Mouse (Mus musculus) midbrain, embryonic 13.5 days (tissue): ENCODE data around the gene Thsd4. TPM values are rescaled to one million over a fixed set of nuclear protein-coding genes. Genes with fewer than 3 reads are reported as not detected.

Experiments
- ATAC-seq: fragments of 200-750 bp; cut with Nextera tagmentation; 2 replicates; pipeline ENCODE4 v1.8.0; 2017; ENCODE audit warnings: mild to moderate bottlenecking, moderate TSS enrichment, moderate library complexity
- H3K27ac ChIP-seq: fragments of 300-500 bp; sonication (generic); 2 replicates; pipeline ENCODE4 v1.5.1; 2015; ENCODE audit warnings: inconsistent platforms, mild to moderate bottlenecking, moderate library complexity
- H3K27me3 ChIP-seq: fragments of 300-500 bp; sonication (generic); 2 replicates; pipeline ENCODE4 v1.6.1; 2015; ENCODE audit warnings: mild to moderate bottlenecking, inconsistent platforms
- H3K36me3 ChIP-seq: fragments of 300-500 bp; sonication (generic); 2 replicates; pipeline ENCODE4 v1.6.1; 2015; ENCODE audit warnings: mild to moderate bottlenecking, inconsistent platforms
- H3K4me1 ChIP-seq: fragments of 300-500 bp; sonication (generic); replicated peaks from 2 replicates; pipeline ENCODE4 v1.6.1; 2015; ENCODE audit warnings: inconsistent platforms
- H3K4me2 ChIP-seq: fragments of 300-500 bp; sonication (generic); replicated peaks from 2 replicates; pipeline ENCODE4 v1.6.1; 2015; ENCODE audit warnings: moderate library complexity, mild to moderate bottlenecking, inconsistent platforms
- H3K4me3 ChIP-seq: fragments of 300-500 bp; sonication (generic); replicated peaks from 2 replicates; pipeline ENCODE4 v1.5.1; 2015; ENCODE audit warnings: mild to moderate bottlenecking, inconsistent platforms
- H3K9ac ChIP-seq: fragments of 300-500 bp; sonication (generic); replicated peaks from 2 replicates; pipeline ENCODE4 v1.6.1; 2015; ENCODE audit warnings: mild to moderate bottlenecking, inconsistent platforms
- H3K9me3 ChIP-seq: fragments of 300-500 bp; sonication (generic); 2 replicates; pipeline ENCODE4 v1.6.1; 2016; ENCODE audit warnings: mild to moderate bottlenecking, inconsistent platforms
- WGBS: fragments of 180-500 bp; shearing (Covaris S2); methylation state at CpG from one replicate; pipeline ENCODE4 v1.1.7; 2015; 5-methylcytosine and 5-hydroxymethylcytosine counted together
- polyA plus RNA-seq: library from polyadenylated mRNA; unstranded; fragments of >200 nt; fragmentation: Nextera tagmentation; extraction: Ambion mirVana; gene quantifications from 2 replicates; pipeline ENCODE4 v1.2.1, GENCODE M21; 2015

Thsd4 gene
- polyA plus RNA-seq, 1 experiment from 2014 or later: 8.0 TPM

DNA sequence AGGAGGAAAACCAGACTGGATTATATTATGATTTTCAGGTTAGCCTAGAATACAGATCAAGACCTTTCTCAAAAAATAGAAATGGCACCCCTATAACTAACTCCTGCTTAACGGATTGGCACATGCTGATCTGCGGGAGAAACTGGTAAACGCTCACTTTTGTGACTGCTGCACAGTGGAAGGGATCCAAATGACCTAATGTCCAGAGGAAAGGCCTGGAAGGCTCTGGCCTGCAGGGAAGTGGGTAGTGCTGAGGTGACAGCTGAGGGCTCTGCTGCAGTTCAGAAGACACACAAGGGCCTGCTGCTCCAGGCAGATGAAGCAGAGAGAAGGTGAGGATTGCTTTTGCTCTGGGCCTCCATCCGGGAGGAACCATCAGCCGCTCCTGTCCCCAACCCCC is 465.7 kb downstream of the Thsd4 start:
- Histone ChIP-seq H3K36me3 (no peaks in the 10 kb centered on the region), H3K9ac (no peak overlapping the region), H3K4me2 (no peak overlapping the region), H3K4me1 (no peaks in the 10 kb centered on the region), H3K9me3 (no peaks in the 10 kb centered on the region), H3K4me3 (no peak overlapping the region), H3K27ac (no peak overlapping the region), H3K27me3 (no peaks in the 10 kb centered on the region)
- ATAC-seq: no peak
- 88% methylated on average over 5 of the region's 5 CpGs for WGBS

DNA sequence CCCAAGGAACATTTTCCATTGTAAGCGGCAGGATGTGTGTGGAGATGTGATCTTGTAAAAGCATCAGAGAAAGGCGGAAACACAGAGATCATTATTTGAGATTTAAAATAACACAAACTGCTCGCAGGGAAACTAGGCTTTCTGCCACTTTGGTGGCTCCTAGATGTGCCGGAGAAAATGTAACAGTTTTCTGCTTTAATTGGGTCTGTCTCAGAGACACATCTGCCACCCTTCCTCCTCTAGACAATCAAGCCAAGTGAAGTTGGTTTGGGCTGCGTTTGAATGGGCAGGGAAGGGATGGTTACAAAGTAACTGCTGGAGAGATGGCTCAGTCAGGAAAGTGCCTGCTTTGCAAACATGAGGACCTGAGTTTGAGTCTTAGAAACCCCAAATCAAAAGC is 466.9 kb downstream of the Thsd4 start:
- no peaks in the 10 kb centered on the region for H3K9me3 ChIP-seq
- ATAC-seq: no peak
- H3K4me3 ChIP-seq: no peak overlapping the region
- no peak overlapping the region for H3K9ac ChIP-seq
- no peaks in the 10 kb centered on the region for H3K4me1 ChIP-seq
- no peaks in the 10 kb centered on the region for H3K36me3 ChIP-seq
- no peak overlapping the region for H3K4me2 ChIP-seq
- H3K27ac ChIP-seq: no peak overlapping the region
- WGBS: 77% methylated on average over 5 of the region's 5 CpGs
- no peaks in the 10 kb centered on the region for H3K27me3 ChIP-seq

DNA sequence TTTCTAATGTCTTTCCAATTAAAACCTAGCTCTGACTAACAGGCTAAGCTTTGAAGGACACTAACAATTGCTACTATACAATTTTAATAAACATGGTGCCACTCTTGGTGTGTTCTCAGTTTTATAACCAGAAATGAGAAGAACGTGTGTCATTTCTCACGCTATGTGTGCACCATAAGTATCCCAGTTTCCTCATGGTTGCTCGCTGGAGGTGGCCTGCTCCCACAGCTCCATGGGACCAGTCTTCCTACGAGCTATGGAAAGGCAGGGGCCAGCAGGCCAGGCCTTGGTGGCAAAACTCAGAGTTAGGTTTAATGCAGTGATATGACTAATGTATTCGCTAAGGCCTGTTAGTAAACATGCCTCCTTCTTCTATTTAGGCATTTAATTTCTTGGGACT is 468.7 kb downstream of the Thsd4 start:
- H3K27me3 ChIP-seq: no peaks in the 10 kb centered on the region
- no peaks in the 10 kb centered on the region for H3K36me3 ChIP-seq
- no peak overlapping the region for H3K9ac ChIP-seq
- WGBS: 91% methylated on average over 5 of the region's 5 CpGs
- H3K27ac ChIP-seq: no peak overlapping the region
- H3K4me1 ChIP-seq: no peaks in the 10 kb centered on the region
- H3K9me3 ChIP-seq: no peaks in the 10 kb centered on the region
- no peak for ATAC-seq
- no peak overlapping the region for H3K4me2 ChIP-seq
- H3K4me3 ChIP-seq: no peak overlapping the region

DNA sequence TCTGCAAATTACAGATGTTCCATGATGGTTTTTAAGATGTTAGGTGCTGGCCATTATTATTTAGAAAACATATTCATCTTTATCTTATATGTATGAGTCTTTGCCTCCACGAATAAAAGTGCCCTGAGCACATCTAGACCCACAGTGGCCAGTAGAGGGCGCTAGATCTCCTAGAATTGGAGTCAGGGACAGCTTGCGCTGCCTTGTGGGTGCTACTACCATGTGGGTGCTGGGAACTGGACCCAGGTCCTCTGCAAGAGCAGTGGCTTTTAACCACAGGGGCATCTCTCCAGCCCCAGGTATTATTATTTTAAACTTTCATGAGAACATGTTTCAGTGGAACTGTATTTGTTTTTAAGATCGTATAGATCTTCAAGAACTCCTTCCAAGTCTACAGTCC is 469.4 kb downstream of the Thsd4 start:
- ATAC-seq: no peak
- Histone ChIP-seq H3K9ac (no peak overlapping the region), H3K27ac (no peak overlapping the region), H3K36me3 (no peaks in the 10 kb centered on the region), H3K4me3 (no peak overlapping the region), H3K4me2 (no peak overlapping the region), H3K27me3 (no peaks in the 10 kb centered on the region), H3K9me3 (no peaks in the 10 kb centered on the region), H3K4me1 (no peaks in the 10 kb centered on the region)
- 79% methylated on average over 4 of the region's 4 CpGs for WGBS

DNA sequence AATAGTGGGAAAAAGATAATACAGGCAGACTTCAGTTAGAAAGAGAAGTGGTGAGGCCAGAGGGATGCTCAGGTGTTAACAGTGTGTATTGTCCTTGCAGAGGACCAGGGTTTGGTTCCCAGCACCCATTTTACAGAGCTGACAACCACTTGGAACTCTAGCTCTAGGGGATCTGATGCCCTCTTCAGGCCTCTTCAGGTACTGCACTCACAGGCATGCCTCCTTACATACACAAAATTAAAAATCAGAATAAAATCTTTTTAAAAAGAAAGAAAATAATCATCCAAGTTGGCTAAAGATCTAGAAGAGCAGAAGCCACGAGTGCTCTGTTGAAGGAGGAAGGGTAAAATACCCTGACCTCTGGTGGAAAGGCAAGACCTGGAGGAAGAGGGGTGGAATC is 478.7 kb downstream of the Thsd4 start:
- H3K4me3 ChIP-seq: no peak overlapping the region
- no peak for ATAC-seq
- H3K9me3 ChIP-seq: peaks cover 6% of the 10 kb centered on the region; the same call in 1 of the 2 replicates
- H3K36me3 ChIP-seq: no peaks in the 10 kb centered on the region
- no peaks in the 10 kb centered on the region for H3K27me3 ChIP-seq
- no peak overlapping the region for H3K27ac ChIP-seq
- peaks cover 6% of the 10 kb centered on the region; the same call in 1 of the 2 replicates for H3K4me1 ChIP-seq
- WGBS: 93% methylated on average over 1 of the region's 1 CpGs
- H3K4me2 ChIP-seq: no peak overlapping the region
- no peak overlapping the region for H3K9ac ChIP-seq

DNA sequence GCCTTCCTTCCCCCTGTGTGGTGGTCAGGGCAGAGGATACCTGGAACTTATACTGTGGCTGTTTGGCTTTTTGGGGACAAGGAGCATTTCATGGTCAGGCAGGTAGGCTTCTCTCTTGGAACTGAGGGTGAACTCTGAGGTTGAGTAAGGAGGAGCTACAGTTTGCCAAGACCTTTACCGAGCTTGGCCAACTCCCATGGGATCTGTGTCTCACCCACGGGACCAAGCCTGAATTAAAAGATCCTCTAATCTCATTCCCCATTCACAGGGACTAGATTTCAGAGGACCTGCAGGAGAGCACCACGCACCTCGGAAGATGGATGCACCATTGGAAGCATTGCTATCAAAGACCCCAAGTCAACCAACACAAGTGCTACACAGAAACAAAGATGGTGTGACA is 487.0 kb downstream of the Thsd4 start:
- WGBS: 92% methylated on average over 4 of the region's 4 CpGs
- Histone ChIP-seq H3K27ac (no peak overlapping the region), H3K4me3 (no peak overlapping the region), H3K36me3 (no peaks in the 10 kb centered on the region), H3K27me3 (no peaks in the 10 kb centered on the region), H3K4me2 (no peak overlapping the region), H3K4me1 (peaks cover 6% of the 10 kb centered on the region; the same call in 1 of the 2 replicates), H3K9ac (no peak overlapping the region), H3K9me3 (no peaks in the 10 kb centered on the region)
- ATAC-seq: no peak

DNA sequence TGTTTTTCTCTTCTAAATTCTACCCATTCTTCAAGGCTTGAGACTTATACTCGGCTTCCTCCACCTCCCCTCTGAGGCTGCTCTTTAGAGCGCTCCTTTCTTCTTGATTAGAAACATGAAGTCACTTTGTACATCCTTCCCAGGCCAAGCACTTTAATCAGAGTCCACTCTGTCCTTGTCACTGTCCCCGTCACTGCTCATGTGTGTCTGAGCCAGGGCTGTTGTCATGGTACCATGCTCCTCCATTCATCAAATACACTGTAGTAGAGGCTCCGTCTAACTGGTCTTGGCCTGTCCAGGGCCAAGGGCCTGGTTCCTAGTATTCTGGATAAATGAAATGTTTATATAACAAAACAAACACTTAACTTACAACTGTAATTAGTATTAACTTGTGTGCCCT is 494.6 kb downstream of the Thsd4 start:
- 74% methylated on average over 4 of the region's 4 CpGs for WGBS
- Histone ChIP-seq H3K4me1 (peaks cover 21% of the 10 kb centered on the region), H3K4me3 (no peak overlapping the region)

DNA sequence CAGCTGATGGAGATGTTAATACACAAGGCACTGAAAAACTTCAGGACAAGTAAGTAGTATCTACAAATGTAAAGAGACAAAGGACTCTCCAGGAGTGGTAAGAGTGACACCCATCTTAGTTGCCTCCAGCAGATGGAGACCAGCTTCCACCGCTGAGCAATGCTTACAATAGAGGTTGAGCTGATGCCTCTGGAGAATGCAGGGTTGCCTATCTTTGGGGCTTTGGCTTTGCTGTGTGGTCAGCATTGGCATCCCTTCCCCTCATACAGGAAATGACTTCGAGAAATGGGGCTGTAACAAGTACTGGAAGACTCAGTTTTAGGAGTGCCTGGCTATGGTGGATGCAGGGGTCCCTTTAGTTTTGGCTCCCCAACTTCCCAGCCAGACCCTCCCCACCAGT is 495.1 kb downstream of the Thsd4 start:
- Histone ChIP-seq H3K9ac (no peak overlapping the region), H3K4me2 (no peak overlapping the region), H3K4me3 (no peak overlapping the region), H3K4me1 (peaks cover 21% of the 10 kb centered on the region), H3K27ac (no peak overlapping the region), H3K9me3 (no peaks in the 10 kb centered on the region), H3K27me3 (no peaks in the 10 kb centered on the region), H3K36me3 (no peaks in the 10 kb centered on the region)
- ATAC-seq: no peak
- WGBS: 96% methylated on average over 2 of the region's 2 CpGs

More for the DNA sequence above, 494.6 kb downstream of the Thsd4 start:
- no peak for ATAC-seq
- Histone ChIP-seq H3K9me3 (no peaks in the 10 kb centered on the region), H3K27ac (no peak overlapping the region), H3K27me3 (no peaks in the 10 kb centered on the region), H3K4me2 (no peak overlapping the region), H3K36me3 (no peaks in the 10 kb centered on the region), H3K9ac (no peak overlapping the region)

DNA sequence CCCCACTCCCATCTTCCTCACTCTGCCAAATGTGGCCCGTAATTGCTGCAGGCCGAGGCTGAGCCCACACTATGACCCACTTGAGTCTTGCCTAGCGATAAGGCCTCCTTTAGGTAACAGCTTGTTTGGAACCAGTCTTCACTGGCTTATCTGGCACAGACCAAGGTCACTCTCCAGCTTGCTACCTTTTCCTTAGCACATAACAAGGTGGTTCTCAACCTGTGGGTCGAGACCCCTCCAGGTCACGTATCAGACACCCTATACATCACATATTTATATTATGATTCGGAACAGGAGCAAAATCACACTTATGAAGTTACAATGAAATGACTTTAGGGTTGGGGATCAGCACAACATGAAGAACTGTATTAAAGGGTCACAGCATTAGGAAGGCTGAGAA is 495.9 kb downstream of the Thsd4 start:
- no peaks in the 10 kb centered on the region for H3K27me3 ChIP-seq
- H3K36me3 ChIP-seq: no peaks in the 10 kb centered on the region
- whole genome bisulfite sequencing: 89% methylated on average over 6 of the region's 6 CpGs
- H3K4me1 ChIP-seq: peaks cover 21% of the 10 kb centered on the region
- no peak overlapping the region for H3K4me3 ChIP-seq
- ATAC-seq: no peak
- H3K27ac ChIP-seq: no peak overlapping the region
- no peak overlapping the region for H3K9ac ChIP-seq
- H3K9me3 ChIP-seq: no peaks in the 10 kb centered on the region
- H3K4me2 ChIP-seq: no peak overlapping the region

DNA sequence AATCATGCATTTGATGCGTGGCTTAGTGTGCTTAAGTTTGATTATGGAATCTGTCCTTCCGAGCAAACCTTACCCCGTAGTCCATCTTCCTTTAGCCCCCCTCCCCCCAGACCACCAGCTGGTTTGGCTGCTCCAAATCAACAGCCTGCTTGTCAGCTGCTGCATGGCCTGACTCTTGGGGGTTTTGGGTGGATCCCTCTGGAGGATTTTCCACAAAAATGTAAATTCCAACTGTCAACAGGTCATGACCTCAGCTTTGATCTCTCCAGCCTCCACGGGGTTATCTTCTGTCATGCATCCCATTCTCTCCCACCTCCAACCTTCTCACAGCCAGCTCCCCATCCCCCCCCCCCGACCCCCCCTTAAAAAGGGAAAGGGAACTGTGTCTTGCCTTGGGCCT is 496.9 kb downstream of the Thsd4 start:
- no peak overlapping the region for H3K4me3 ChIP-seq
- no peak overlapping the region for H3K27ac ChIP-seq
- ATAC-seq: no peak
- H3K4me2 ChIP-seq: no peak overlapping the region
- 3% methylated on average over 5 of the region's 5 CpGs for WGBS
- H3K9me3 ChIP-seq: no peaks in the 10 kb centered on the region
- H3K36me3 ChIP-seq: no peaks in the 10 kb centered on the region
- no peak overlapping the region for H3K9ac ChIP-seq
- no peaks in the 10 kb centered on the region for H3K27me3 ChIP-seq
- peaks cover 21% of the 10 kb centered on the region for H3K4me1 ChIP-seq

DNA sequence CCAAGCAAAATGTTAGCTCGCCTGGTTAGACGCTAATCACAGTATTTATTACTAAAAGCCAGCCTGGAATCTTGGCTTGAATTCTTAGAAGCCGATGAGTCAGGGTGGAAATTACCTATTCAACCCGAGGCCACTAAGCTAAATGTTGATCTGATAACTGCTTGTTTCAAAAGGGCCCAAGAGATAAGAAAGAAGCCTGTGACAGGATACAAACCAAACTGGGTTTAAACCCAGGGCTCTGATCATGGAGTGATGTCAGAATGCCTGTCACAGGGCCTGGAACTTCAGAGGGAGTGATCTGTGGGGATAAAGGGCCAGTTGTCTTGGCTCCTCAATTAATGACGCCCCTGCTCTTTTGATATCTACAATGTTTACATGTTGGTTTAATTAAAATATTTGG is 497.3 kb downstream of the Thsd4 start:
- H3K27me3 ChIP-seq: no peaks in the 10 kb centered on the region
- no peak for ATAC-seq
- no peak overlapping the region for H3K27ac ChIP-seq
- H3K9ac ChIP-seq: no peak overlapping the region
- WGBS: 14% methylated on average over 5 of the region's 5 CpGs
- peaks cover 21% of the 10 kb centered on the region for H3K4me1 ChIP-seq
- H3K4me2 ChIP-seq: no peak overlapping the region
- no peaks in the 10 kb centered on the region for H3K36me3 ChIP-seq
- H3K4me3 ChIP-seq: no peak overlapping the region
- no peaks in the 10 kb centered on the region for H3K9me3 ChIP-seq

DNA sequence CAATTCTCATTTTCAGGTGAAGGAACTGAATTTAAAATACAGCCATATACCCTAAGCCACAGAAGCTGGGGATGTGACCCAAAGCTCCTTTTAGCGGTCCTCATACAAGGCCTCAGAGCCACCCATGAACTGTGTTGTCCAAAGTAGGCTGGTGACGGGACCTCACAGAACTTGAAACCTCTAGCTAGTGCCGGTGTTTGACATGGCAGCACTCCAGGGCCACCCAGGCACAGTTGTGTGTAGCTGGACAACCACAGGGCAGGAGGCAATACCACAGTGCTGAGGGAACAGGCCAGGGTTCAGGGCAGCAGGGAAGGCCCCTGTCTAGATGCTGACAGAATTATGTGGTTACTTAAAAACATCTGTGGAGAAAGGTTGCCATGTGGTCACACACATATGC is 499.5 kb downstream of the Thsd4 start:
- H3K9ac ChIP-seq: no peak overlapping the region
- WGBS: 91% methylated on average over 3 of the region's 3 CpGs
- peaks cover 21% of the 10 kb centered on the region for H3K4me1 ChIP-seq
- no peaks in the 10 kb centered on the region for H3K27me3 ChIP-seq
- no peak for ATAC-seq
- H3K36me3 ChIP-seq: no peaks in the 10 kb centered on the region
- H3K4me2 ChIP-seq: no peak overlapping the region
- no peak overlapping the region for H3K27ac ChIP-seq
- H3K4me3 ChIP-seq: no peak overlapping the region
- H3K9me3 ChIP-seq: no peaks in the 10 kb centered on the region

DNA sequence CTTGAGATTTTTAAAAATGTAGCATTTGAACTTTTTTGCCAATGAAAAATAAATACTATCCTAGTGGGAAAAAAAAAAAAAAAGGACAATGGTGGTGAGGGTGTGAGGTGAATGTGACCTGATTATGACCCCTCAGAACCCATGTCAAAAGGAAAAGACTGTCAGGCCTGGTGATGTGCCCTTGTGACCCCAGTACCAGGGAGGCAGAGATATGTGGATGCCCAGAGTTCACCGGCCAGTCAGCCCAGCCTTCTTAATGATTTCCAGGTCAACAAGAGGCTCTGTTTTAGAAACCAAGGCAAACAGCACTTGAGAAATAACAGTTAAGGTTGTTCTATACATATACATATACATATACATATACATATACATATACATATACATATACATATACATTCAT is 501.4 kb downstream of the Thsd4 start:
- Histone ChIP-seq H3K36me3 (no peaks in the 10 kb centered on the region), H3K9ac (no peak overlapping the region), H3K27me3 (no peaks in the 10 kb centered on the region), H3K9me3 (no peaks in the 10 kb centered on the region), H3K4me1 (peaks cover 23% of the 10 kb centered on the region), H3K4me2 (no peak overlapping the region), H3K4me3 (no peak overlapping the region), H3K27ac (no peak overlapping the region)
- WGBS: 67% methylated on average over 1 of the region's 1 CpGs
- ATAC-seq: no peak
